In genomic region chr7:27725566-27726538, GRCm38 (mm10) we compare ENCODE assay signal across 9 mouse cellular contexts. TPM values are rescaled to one million over a fixed set of nuclear protein-coding genes. Genes with fewer than 3 reads are reported as not detected.
DNase-seq lines count a peak whose midpoint lies in the region; ATAC-seq and TF ChIP-seq lines count a peak whose summit lies in the region.
"Had no signal": no experiment of that assay in that cellular context is flagged by ENCODE, and none has a peak within 500 bp of the region (broad histone marks: within the 10 kb centered on the region; RNA-seq: fewer than 3 reads in every experiment).

No protein-coding gene starts in this region.

- H3K27me3 ChIP-seq in forebrain, embryonic 10.5 days (ENCODE audit: poor library complexity, severe bottlenecking) = no peaks in the 10 kb centered on the region
- no peaks in the 10 kb centered on the region for H3K27me3 ChIP-seq in intestine, embryonic 14.5 days (replicated peaks; ENCODE audit: control insufficient read depth, insufficient read depth, low read length)
- no peaks in the 10 kb centered on the region for H3K27me3 ChIP-seq in liver, adult 2 months (ENCODE audit: control insufficient read depth, insufficient read depth, low read length)

- DNase-seq in right cerebral cortex, adult 18-20 months = peak; percentile 44
- no peak for DNase-seq in right cerebral cortex, postnatal 36 days (ENCODE audit: low spot score in 2 of 2)
- DNase-seq in c-Kit-positive CD71-negative TER-119-negative erythroid progenitor cells, embryonic 14.5 days (ENCODE audit: low read depth) = peak; percentile 50
- peak; percentile 45 for DNase-seq in forebrain, embryonic 10.5 days (ENCODE audit: extremely low spot score, low spot score)
- peak; percentile 71 for DNase-seq in intestine, embryonic 14.5 days (ENCODE audit: low spot score)
- peak; percentile 33 for DNase-seq in liver, adult 2 months (ENCODE audit: extremely low read depth, low read depth, low spot score)
- DNase-seq in natural killer cell, adult 2 months (ENCODE audit: low spot score in 2 of 2) = peak; percentile 38 to 50
- peak; percentile 18 for DNase-seq in yolk sac, embryonic 10.5 days (ENCODE audit: low spot score)

- TF ChIP-seq CTCF in liver, adult 2 months (IDR thresholded peaks at IDR 0.05; ENCODE audit: low read depth, low read length) = peak; percentile 51

- no peak for TF ChIP-seq POLR2A in liver, adult 2 months (IDR thresholded peaks at IDR 0.05; ENCODE audit: extremely low read depth, insufficient read depth, low read length)

- 46% methylated on average over 12 of the region's 12 CpGs for WGBS in forebrain, embryonic 10.5 days
- 42% methylated on average over 12 of the region's 12 CpGs for WGBS in intestine, embryonic 14.5 days
- 49% methylated on average over 12 of the region's 12 CpGs for WGBS in liver, adult 2 months

- no peak overlapping the region for H3K4me2 ChIP-seq in intestine, embryonic 14.5 days (ENCODE audit: low read length)

- peaks cover 12% of the 10 kb centered on the region for H3K4me1 ChIP-seq in forebrain, embryonic 10.5 days
- 0 out of 2 replicates have a peak, but pooled peaks cover 2% of the 10 kb centered on the region for H3K4me1 ChIP-seq in intestine, embryonic 14.5 days (replicated peaks; ENCODE audit: control insufficient read depth, insufficient read depth, low read length)
- no peaks in the 10 kb centered on the region for H3K4me1 ChIP-seq in liver, adult 2 months (ENCODE audit: control insufficient read depth, insufficient read depth, low read length)

- no peak overlapping the region for H3K4me3 ChIP-seq in forebrain, embryonic 10.5 days
- no peak overlapping the region for H3K4me3 ChIP-seq in intestine, embryonic 14.5 days (ENCODE audit: low read depth, low read length)
- no peak overlapping the region for H3K4me3 ChIP-seq in liver, adult 2 months (ENCODE audit: insufficient read depth, low read depth, low read length)
- H3K4me3 ChIP-seq: erythroblast, embryonic 14.5 days had no signal

- ATAC-seq in intestine, embryonic 14.5 days (replicated peaks; ENCODE audit: low FRiP score, low TSS enrichment, low read depth) = peak; percentile 76

- 0 out of 2 replicates have a peak overlapping the region, but pooled peaks have one; percentile 25 for H3K9ac ChIP-seq in intestine, embryonic 14.5 days (ENCODE audit: low read length)
- H3K9ac ChIP-seq in liver, adult 2 months (ENCODE audit: low read depth, low read length) = no peak overlapping the region

- H3K9me3 ChIP-seq in forebrain, embryonic 10.5 days = peaks cover 2% of the 10 kb centered on the region; the same call in 1 of the 2 replicates
- H3K9me3 ChIP-seq in intestine, embryonic 14.5 days (ENCODE audit: control insufficient read depth, low read length) = no peaks in the 10 kb centered on the region

- no peaks in the 10 kb centered on the region for H3K79me2 ChIP-seq in liver, adult 2 months (ENCODE audit: control insufficient read depth, insufficient read depth, low read length)

- H3K36me3 ChIP-seq in forebrain, embryonic 10.5 days (replicated peaks) = no peaks in the 10 kb centered on the region
- H3K36me3 ChIP-seq in intestine, embryonic 14.5 days (ENCODE audit: control insufficient read depth, insufficient read depth, low read length) = no peaks in the 10 kb centered on the region
- H3K36me3 ChIP-seq in liver, adult 2 months (ENCODE audit: control insufficient read depth, insufficient read depth, low read length) = no peaks in the 10 kb centered on the region

- H3K27ac ChIP-seq in forebrain, embryonic 10.5 days = peak overlapping the region; percentile 78
- H3K27ac ChIP-seq in intestine, embryonic 14.5 days (ENCODE audit: low read depth) = no peak overlapping the region
- H3K27ac ChIP-seq in liver, adult 2 months (replicated peaks; ENCODE audit: insufficient read depth, low read depth, low read length) = no peak overlapping the region

RNA-seq across cellular contexts. Expression of gene Zfp60, which starts 5.3 kb away (rescaled TPM):
- polyA plus RNA-seq in forebrain, embryonic 10.5 days (2016; fragmentation: Nextera tagmentation; extraction: Ambion mirVana) = 70.8 and 76.5 TPM in 2 replicates
- 28.5 and 32.2 TPM in 2 replicates for polyA plus RNA-seq in intestine, embryonic 14.5 days (2014; fragmentation: Nextera tagmentation; extraction: Ambion mirVana)
- 5.8 and 6.1 TPM in 2 replicates for total RNA-seq in liver, adult 2 months (2014; rRNA removed)
- 0.83 and 1.1 TPM in 2 replicates for polyA plus RNA-seq in liver, adult 2 months (2012; rRNA removed)

RNA-seq across cellular contexts. Expression of gene Zfp607b, which starts 36.7 kb away (rescaled TPM):
- 6.7 and 7.6 TPM in 2 replicates for polyA plus RNA-seq in forebrain, embryonic 10.5 days (2016; fragmentation: Nextera tagmentation; extraction: Ambion mirVana)
- 2.5 and 3.4 TPM in 2 replicates for polyA plus RNA-seq in intestine, embryonic 14.5 days (2014; fragmentation: Nextera tagmentation; extraction: Ambion mirVana)
- 0.27 and 0.28 TPM in 2 replicates for total RNA-seq in liver, adult 2 months (2014; rRNA removed)
- polyA plus RNA-seq in liver, adult 2 months (2012; rRNA removed) = 0.05 and 0.40 TPM in 2 replicates
- polyA plus RNA-seq: erythroblast, embryonic 14.5 days had no signal

RNA-seq across cellular contexts. Expression of gene Map3k10, which starts 51.5 kb away (rescaled TPM):
- 7.9 and 8.3 TPM in 2 replicates for polyA plus RNA-seq in forebrain, embryonic 10.5 days (2016; fragmentation: Nextera tagmentation; extraction: Ambion mirVana)
- 6.3 and 7.0 TPM in 2 replicates for polyA plus RNA-seq in intestine, embryonic 14.5 days (2014; fragmentation: Nextera tagmentation; extraction: Ambion mirVana)
- 10.0 and 10.6 TPM in 2 replicates for total RNA-seq in liver, adult 2 months (2014; rRNA removed)
- 20.1 and 21.5 TPM in 2 replicates for polyA plus RNA-seq in liver, adult 2 months (2012; rRNA removed)

Comparison
In these comparisons a context has a peak if more than half of its experiments do, and no peak if none do; other contexts are left out.
1. DNase-seq: peak in right cerebral cortex, adult 18-20 months (single experiment), c-Kit-positive CD71-negative TER-119-negative erythroid progenitor cells, embryonic 14.5 days (single experiment), forebrain, embryonic 10.5 days (single experiment), intestine, embryonic 14.5 days (single experiment), liver, adult 2 months (single experiment), natural killer cell, adult 2 months (2 of 2) and yolk sac, embryonic 10.5 days (single experiment); none in right cerebral cortex, postnatal 36 days (0 of 2).
2. RNA of gene Zfp60, which starts 5.3 kb away (polyA plus RNA-seq): 70.8 to 76.5 TPM in forebrain, embryonic 10.5 days and 28.5 to 32.2 TPM in intestine, embryonic 14.5 days; 0.83 to 1.1 TPM in liver, adult 2 months; every median in the first group is over 10 times any median in the second.